Mouse (Mus musculus): Measurements from ENCODE around the gene Gm49711. TPM values are rescaled to one million over a fixed set of nuclear protein-coding genes. Genes with fewer than 3 reads are reported as not detected.

Gene Gm49711
- polyA plus RNA-seq, 1 experiment from 2014 or later: 0.67 TPM

DNA sequence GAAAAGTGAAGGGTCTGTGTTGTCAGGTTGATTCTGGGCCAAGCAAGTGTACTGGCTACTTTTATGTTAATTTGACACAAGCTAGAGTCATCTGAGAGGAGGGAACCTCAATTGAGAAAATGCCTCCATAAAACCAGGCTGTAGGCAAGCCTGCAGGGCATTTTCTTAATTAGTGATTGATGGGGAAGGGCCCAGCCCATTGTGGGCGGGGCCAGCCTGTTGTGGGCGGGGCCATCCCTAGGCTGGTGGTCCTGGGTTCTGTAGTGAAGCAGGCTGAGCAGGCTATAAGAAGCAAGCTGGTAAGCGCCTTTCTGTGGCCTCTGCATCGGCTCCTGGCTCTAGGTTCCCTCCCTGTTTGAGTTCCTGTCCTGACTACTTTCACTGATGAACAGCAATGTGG lies 69.1 kb downstream of the Gm49711 start:
- no peaks in the 10 kb centered on the region for H3K4me1 ChIP-seq (ENCODE audit: control insufficient read depth, insufficient read depth, low read length)
- no peaks in the 10 kb centered on the region for H3K27me3 ChIP-seq (ENCODE audit: control insufficient read depth, insufficient read depth, low read depth, low read length)
- no peak overlapping the region for H3K27ac ChIP-seq (ENCODE audit: low read length)
- H3K4me3 ChIP-seq (ENCODE audit: low read depth, low read length): no peak overlapping the region
- H3K4me2 ChIP-seq (ENCODE audit: low read length): no peak overlapping the region
- ATAC-seq: no peak
- H3K9me3 ChIP-seq (replicated peaks; ENCODE audit: control insufficient read depth, low read length, poor library complexity, severe bottlenecking): no peaks in the 10 kb centered on the region; the same call in 1 of the 2 replicates
- H3K36me3 ChIP-seq (ENCODE audit: control insufficient read depth, insufficient read depth, low read length): no peaks in the 10 kb centered on the region
- 57% methylated on average over 4 of the region's 4 CpGs for WGBS
- H3K9ac ChIP-seq (ENCODE audit: low read depth, low read length): no peak overlapping the region

DNA sequence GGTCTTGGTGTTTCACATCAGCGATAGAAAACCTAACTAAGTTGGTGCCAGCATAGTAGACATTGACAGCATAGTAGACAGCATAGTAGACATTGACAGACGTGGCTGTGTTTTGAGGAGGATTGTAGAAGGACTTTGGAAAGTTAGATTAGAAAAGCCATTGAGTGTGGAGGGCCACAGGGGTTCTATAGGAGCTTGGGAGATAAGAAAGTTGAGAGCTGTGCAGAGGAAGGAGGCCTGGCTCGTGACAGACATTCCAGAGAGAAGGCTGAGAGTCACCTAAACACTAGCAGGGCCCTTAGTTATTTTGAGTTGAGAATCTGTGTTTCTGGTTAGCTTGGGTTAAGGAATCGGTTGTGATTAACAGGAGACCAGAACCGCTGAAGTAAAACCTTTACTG lies 69.5 kb downstream of the Gm49711 start:
- Histone ChIP-seq H3K9ac (ENCODE audit: low read depth, low read length) (no peak overlapping the region), H3K27ac (ENCODE audit: low read length) (no peak overlapping the region), H3K9me3 (replicated peaks; ENCODE audit: control insufficient read depth, low read length, poor library complexity, severe bottlenecking) (no peaks in the 10 kb centered on the region; the same call in 1 of the 2 replicates), H3K4me3 (ENCODE audit: low read depth, low read length) (no peak overlapping the region), H3K4me1 (ENCODE audit: control insufficient read depth, insufficient read depth, low read length) (no peaks in the 10 kb centered on the region), H3K27me3 (ENCODE audit: control insufficient read depth, insufficient read depth, low read depth, low read length) (no peaks in the 10 kb centered on the region), H3K36me3 (ENCODE audit: control insufficient read depth, insufficient read depth, low read length) (no peaks in the 10 kb centered on the region), H3K4me2 (ENCODE audit: low read length) (no peak overlapping the region)
- WGBS: 88% methylated on average over 5 of the region's 5 CpGs
- ATAC-seq: no peak

DNA sequence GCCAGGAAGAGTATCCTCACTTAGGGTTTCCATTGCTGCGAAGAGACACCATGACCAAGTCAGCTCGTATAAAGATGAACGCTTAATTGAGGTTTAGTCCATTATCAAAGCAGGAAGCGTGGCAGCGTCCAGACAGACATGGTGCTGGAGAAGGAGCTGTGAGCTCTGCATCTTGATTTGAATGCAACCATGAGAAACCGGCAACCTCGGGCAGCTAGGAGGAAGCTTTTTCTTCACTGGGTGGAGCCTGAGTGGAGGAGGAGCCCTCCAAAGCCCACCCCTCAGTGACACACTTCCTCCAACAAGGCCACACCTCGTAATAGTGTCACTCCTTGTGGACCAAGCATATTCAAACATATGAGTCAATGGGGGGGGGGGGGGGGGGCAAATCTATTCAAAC lies 71.7 kb downstream of the Gm49711 start:
- H3K4me2 ChIP-seq (ENCODE audit: low read length): no peak overlapping the region
- no peak overlapping the region for H3K9ac ChIP-seq (ENCODE audit: low read depth, low read length)
- H3K36me3 ChIP-seq (ENCODE audit: control insufficient read depth, insufficient read depth, low read length): no peaks in the 10 kb centered on the region
- H3K27ac ChIP-seq (ENCODE audit: low read length): no peak overlapping the region
- H3K9me3 ChIP-seq (replicated peaks; ENCODE audit: control insufficient read depth, low read length, poor library complexity, severe bottlenecking): no peaks in the 10 kb centered on the region
- peaks cover 5% of the 10 kb centered on the region; the same call in 1 of the 2 replicates for H3K4me1 ChIP-seq (ENCODE audit: control insufficient read depth, insufficient read depth, low read length)
- 93% methylated on average over 8 of the region's 8 CpGs for WGBS
- no peaks in the 10 kb centered on the region for H3K27me3 ChIP-seq (ENCODE audit: control insufficient read depth, insufficient read depth, low read depth, low read length)
- ATAC-seq: no peak
- no peak overlapping the region for H3K4me3 ChIP-seq (ENCODE audit: low read depth, low read length)

DNA sequence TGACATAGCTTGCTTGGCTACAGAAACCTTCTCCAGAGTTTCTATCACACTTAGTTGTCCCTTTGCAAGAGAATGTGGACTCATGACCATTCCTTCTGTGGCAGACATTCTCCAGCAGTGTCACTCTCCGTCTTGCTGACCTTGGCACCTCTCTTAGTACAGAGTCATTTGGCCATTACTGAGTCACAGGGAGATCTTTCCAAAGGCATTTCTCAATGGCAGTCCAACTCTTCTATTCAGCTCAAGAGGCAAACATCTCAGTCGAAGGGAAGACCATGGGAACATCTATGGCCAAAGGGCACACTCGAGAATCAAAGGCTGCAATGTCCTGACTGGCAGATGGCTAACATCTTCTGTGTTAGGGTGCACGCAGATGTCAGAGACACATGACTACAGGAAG lies 74.4 kb downstream of the Gm49711 start:
- Histone ChIP-seq H3K27ac (ENCODE audit: low read length) (no peak overlapping the region), H3K27me3 (ENCODE audit: control insufficient read depth, insufficient read depth, low read depth, low read length) (no peaks in the 10 kb centered on the region), H3K4me3 (ENCODE audit: low read depth, low read length) (no peak overlapping the region), H3K4me1 (ENCODE audit: control insufficient read depth, insufficient read depth, low read length) (peaks cover 6% of the 10 kb centered on the region; the same call in 1 of the 2 replicates), H3K9ac (ENCODE audit: low read depth, low read length) (no peak overlapping the region), H3K36me3 (ENCODE audit: control insufficient read depth, insufficient read depth, low read length) (no peaks in the 10 kb centered on the region), H3K9me3 (replicated peaks; ENCODE audit: control insufficient read depth, low read length, poor library complexity, severe bottlenecking) (no peaks in the 10 kb centered on the region), H3K4me2 (ENCODE audit: low read length) (no peak overlapping the region)
- no peak for ATAC-seq
- WGBS: 89% methylated on average over 4 of the region's 4 CpGs

DNA sequence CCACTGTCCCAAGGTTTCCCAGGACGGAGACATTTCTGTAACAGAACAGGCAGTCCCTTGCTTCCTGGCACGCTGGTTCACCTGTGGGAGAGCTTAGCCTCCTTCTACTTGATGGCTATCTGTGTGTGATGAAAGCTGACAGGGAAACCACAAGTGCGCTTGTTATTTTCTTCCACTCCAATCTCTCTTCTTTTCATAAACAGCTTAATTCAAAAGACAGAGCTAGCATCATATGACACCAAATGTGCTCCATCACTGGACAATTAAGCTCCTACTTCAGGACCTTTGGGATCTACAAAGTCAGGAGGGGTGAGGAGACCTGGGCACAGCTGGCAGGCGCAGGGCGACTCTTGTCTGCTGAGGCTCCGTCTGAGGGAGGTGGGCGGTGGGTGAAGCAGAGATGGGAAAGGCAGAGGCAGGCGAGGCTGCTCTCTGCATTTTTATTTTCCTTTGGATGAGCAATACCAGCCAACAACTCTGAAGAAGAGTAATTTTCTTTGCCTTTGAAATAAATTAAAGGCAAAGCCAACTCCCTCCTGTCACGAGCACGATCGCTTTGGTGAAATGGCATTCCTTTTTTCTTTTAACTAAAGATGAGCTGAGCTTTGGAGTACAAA lies 76.1 kb downstream of the Gm49711 start:
- 67% methylated on average over 11 of the region's 11 CpGs for WGBS
- no peak for ATAC-seq

DNA sequence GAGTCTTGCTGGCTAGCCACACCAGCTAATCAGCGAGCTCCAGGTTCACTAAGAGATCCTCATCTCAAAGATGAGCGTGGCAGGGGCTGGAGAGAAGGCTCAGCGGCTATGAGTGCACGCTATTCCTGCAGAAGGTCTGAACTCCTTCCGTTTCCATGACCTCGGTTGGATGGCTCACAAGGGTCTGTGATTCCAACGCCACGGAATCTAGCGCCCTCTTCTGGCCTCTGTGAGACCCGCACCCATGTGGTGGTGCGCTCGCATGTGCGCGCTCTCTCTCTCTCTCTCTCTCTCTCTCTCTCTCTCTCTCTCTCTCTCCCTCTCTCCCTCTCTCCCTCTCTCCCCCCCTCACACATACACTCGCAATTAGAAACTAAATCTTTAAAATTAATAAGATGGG lies 78.2 kb downstream of the Gm49711 start:
- H3K9ac ChIP-seq (ENCODE audit: low read depth, low read length): no peak overlapping the region
- peaks cover 18% of the 10 kb centered on the region for H3K4me1 ChIP-seq (ENCODE audit: control insufficient read depth, insufficient read depth, low read length)
- H3K36me3 ChIP-seq (ENCODE audit: control insufficient read depth, insufficient read depth, low read length): no peaks in the 10 kb centered on the region
- 95% methylated on average over 15 of the region's 15 CpGs for WGBS
- no peak overlapping the region for H3K4me2 ChIP-seq (ENCODE audit: low read length)
- H3K27me3 ChIP-seq (ENCODE audit: control insufficient read depth, insufficient read depth, low read depth, low read length): no peaks in the 10 kb centered on the region
- no peaks in the 10 kb centered on the region for H3K9me3 ChIP-seq (replicated peaks; ENCODE audit: control insufficient read depth, low read length, poor library complexity, severe bottlenecking)
- H3K27ac ChIP-seq (ENCODE audit: low read length): no peak overlapping the region
- H3K4me3 ChIP-seq (ENCODE audit: low read depth, low read length): no peak overlapping the region
- ATAC-seq: no peak

More for the DNA sequence above, 76.1 kb downstream of the Gm49711 start:
- no peak overlapping the region for H3K9ac ChIP-seq (ENCODE audit: low read depth, low read length)
- H3K4me3 ChIP-seq (ENCODE audit: low read depth, low read length): no peak overlapping the region
- peaks cover 10% of the 10 kb centered on the region for H3K4me1 ChIP-seq (ENCODE audit: control insufficient read depth, insufficient read depth, low read length)
- H3K27ac ChIP-seq (ENCODE audit: low read length): peak overlapping the region; percentile 64
- H3K9me3 ChIP-seq (replicated peaks; ENCODE audit: control insufficient read depth, low read length, poor library complexity, severe bottlenecking): no peaks in the 10 kb centered on the region
- H3K27me3 ChIP-seq (ENCODE audit: control insufficient read depth, insufficient read depth, low read depth, low read length): no peaks in the 10 kb centered on the region
- H3K36me3 ChIP-seq (ENCODE audit: control insufficient read depth, insufficient read depth, low read length): no peaks in the 10 kb centered on the region
- H3K4me2 ChIP-seq (ENCODE audit: low read length): no peak overlapping the region

DNA sequence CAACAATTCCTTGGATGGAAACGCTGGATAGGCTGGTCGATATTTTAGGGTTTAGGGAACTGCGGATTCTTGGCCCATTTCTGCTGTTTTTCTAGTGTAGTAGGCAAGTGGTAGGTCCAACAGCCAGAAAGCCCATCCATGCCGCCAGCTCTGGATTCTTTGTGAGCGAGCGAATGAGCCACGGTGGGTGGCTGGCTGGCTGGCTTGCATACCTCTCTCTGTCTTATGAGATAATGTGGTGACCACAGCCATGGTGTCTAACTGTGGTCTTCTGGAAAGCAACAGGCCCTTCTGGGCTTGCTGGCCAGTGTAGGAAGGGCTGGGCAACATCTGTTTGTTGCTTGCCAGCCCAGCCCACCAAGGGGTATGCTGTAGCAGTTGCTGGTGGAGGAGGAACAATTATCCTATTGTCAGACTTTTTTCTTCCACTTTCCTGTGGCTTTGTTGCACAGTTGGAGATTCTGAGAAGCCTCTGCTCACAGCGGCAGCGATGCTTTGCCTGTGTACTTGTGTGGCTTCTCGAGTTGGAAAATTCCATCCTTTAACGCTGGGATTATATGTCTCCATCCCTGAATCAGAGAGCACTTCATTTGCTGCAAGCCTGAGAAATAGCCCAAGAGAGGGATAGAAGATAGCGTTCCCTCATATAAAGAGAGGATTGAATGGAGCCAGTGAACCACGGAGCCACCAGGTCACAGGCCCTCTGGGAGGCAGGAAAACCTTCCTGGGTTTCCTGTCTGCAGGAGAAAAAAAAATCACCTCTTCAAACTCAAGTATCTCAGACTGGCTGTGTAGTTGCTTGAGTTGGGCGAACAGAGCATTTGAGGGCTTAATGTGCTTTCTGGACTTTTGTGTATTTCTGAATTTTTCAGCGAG lies 81.5 kb downstream of the Gm49711 start:
- H3K27me3 ChIP-seq (ENCODE audit: control insufficient read depth, insufficient read depth, low read depth, low read length): no peaks in the 10 kb centered on the region
- H3K27ac ChIP-seq (ENCODE audit: low read length): no peak overlapping the region
- ATAC-seq: no peak
- WGBS: 27% methylated on average over 15 of the region's 15 CpGs
- no peaks in the 10 kb centered on the region for H3K9me3 ChIP-seq (replicated peaks; ENCODE audit: control insufficient read depth, low read length, poor library complexity, severe bottlenecking)
- no peaks in the 10 kb centered on the region for H3K36me3 ChIP-seq (ENCODE audit: control insufficient read depth, insufficient read depth, low read length)
- H3K4me2 ChIP-seq (ENCODE audit: low read length): no peak overlapping the region
- peaks cover 13% of the 10 kb centered on the region for H3K4me1 ChIP-seq (ENCODE audit: control insufficient read depth, insufficient read depth, low read length)
- H3K9ac ChIP-seq (ENCODE audit: low read depth, low read length): no peak overlapping the region
- H3K4me3 ChIP-seq (ENCODE audit: low read depth, low read length): no peak overlapping the region

DNA sequence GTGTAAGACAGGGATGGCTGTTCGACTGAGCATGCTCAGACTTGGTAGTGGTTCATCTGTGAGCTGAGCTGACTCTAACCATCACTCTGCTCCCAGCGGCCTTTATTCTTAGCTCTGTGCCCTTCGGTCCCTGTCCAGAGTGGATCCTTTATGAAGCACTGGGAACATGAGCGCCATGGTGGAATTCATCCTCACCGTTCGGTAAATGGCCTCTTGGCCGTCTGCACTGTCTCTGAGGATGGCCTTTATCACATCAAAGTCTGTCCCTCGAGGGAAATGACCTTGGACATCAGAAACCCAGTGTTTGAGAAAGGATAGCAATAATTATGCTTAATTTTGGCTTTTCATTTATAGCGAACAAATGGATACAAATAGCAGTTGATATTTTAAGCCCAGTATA lies 82.2 kb downstream of the Gm49711 start:
- Histone ChIP-seq H3K9me3 (replicated peaks; ENCODE audit: control insufficient read depth, low read length, poor library complexity, severe bottlenecking) (no peaks in the 10 kb centered on the region), H3K27me3 (ENCODE audit: control insufficient read depth, insufficient read depth, low read depth, low read length) (no peaks in the 10 kb centered on the region), H3K36me3 (ENCODE audit: control insufficient read depth, insufficient read depth, low read length) (no peaks in the 10 kb centered on the region), H3K4me1 (ENCODE audit: control insufficient read depth, insufficient read depth, low read length) (peaks cover 11% of the 10 kb centered on the region), H3K4me3 (ENCODE audit: low read depth, low read length) (no peak overlapping the region), H3K4me2 (ENCODE audit: low read length) (no peak overlapping the region), H3K9ac (ENCODE audit: low read depth, low read length) (no peak overlapping the region), H3K27ac (ENCODE audit: low read length) (no peak overlapping the region)
- WGBS: 44% methylated on average over 9 of the region's 9 CpGs
- ATAC-seq: no peak

DNA sequence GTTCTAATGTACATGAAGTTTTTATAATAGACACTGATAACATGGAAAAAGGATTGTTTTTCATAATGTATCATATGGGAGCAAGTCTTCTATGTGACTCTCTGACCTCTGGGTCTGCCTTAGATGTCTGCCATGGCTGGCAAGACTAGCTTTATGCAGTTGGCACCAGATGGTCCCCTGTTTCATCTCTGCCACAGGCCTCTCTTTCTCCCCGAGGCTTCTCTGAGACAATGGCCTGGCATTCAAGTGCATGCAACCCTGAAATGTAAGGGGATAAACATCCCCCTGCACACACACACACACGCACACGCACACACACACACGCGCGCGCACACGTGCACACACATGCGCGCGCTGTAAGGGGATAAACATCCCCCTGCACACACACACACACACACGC lies 82.9 kb downstream of the Gm49711 start:
- H3K27ac ChIP-seq (ENCODE audit: low read length): no peak overlapping the region
- no peak overlapping the region for H3K9ac ChIP-seq (ENCODE audit: low read depth, low read length)
- no peaks in the 10 kb centered on the region for H3K36me3 ChIP-seq (ENCODE audit: control insufficient read depth, insufficient read depth, low read length)
- H3K27me3 ChIP-seq (ENCODE audit: control insufficient read depth, insufficient read depth, low read depth, low read length): no peaks in the 10 kb centered on the region
- H3K9me3 ChIP-seq (replicated peaks; ENCODE audit: control insufficient read depth, low read length, poor library complexity, severe bottlenecking): no peaks in the 10 kb centered on the region
- ATAC-seq: no peak
- WGBS: 85% methylated on average over 12 of the region's 12 CpGs
- H3K4me2 ChIP-seq (ENCODE audit: low read length): no peak overlapping the region
- H3K4me1 ChIP-seq (ENCODE audit: control insufficient read depth, insufficient read depth, low read length): peaks cover 11% of the 10 kb centered on the region
- no peak overlapping the region for H3K4me3 ChIP-seq (ENCODE audit: low read depth, low read length)

Data from midbrain, embryonic 16.5 days (tissue).